Mouse (Mus musculus) cerebellum, adult 2 months (tissue): ENCODE measurements around the gene Slc52a3.

Experiments
- CTCF ChIP-seq: fragments of 200-500 bp; IDR thresholded peaks from 2 replicates; pipeline ENCODE4 v1.5.1; 2011; ENCODE audit warnings: low read depth, mild to moderate bottlenecking, control low read depth, low read length, moderate library complexity, borderline replicate concordance; ENCODE audit not compliant: insufficient read depth
- POLR2A ChIP-seq: fragments of 200-500 bp; IDR thresholded peaks from 2 replicates; pipeline ENCODE4 v1.6.1; 2011; ENCODE audit warnings: low read length, control low read depth, borderline replicate concordance; ENCODE audit not compliant: insufficient read depth

- no peak for TF ChIP-seq POLR2A
- no peak for TF ChIP-seq CTCF
These were observed 4.9 kb upstream of the Slc52a3 start for GRCm38 (mm10) chr2:151991446-151991845.
